Mouse (Mus musculus) megakaryocyte, embryonic 14.5 days (primary cell): ENCODE measurements around the gene Zfp536.

Source experiments
- FLI1 ChIP-seq: IDR thresholded peaks from 2 replicates; pipeline ENCODE4 v1.6.1; 2012; ENCODE audit warnings: low read length, inconsistent platforms, mixed read lengths
- GATA1 ChIP-seq: IDR thresholded peaks from 3 replicates; pipeline ENCODE4 v1.6.1; 2012; ENCODE audit warnings: mixed read lengths, low read length, inconsistent platforms, borderline replicate concordance

DNA sequence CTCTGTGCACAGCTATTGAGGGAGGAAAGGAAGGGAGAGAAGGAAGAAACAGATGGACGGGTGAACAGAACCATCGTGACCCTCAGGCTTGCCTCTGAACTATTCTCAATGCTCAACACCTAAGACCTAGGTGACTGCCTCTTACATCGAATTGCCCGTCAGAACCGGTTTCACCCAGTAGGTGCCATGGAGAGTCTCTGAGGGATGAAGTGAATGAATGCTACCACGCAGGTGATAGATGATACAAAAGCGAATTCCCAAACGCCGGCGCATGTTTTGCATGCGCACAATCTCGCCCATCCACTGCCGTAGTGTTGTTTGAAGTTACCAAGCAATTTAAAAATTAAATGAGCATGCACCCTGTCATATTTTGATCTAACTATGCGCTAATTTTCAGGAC, 164.9 kb downstream of the Zfp536 start:
- TF ChIP-seq GATA1 (no peak), FLI1 (no peak)
